Mouse (Mus musculus) heart, embryonic 12.5 days (tissue): ENCODE data around the gene Adam17. TPM values are rescaled to one million over a fixed set of nuclear protein-coding genes. Genes with fewer than 3 reads are reported as not detected.

ENCODE experiments used
- ATAC-seq: fragments of 200-750 bp; cut with Nextera tagmentation; 2 replicates; pipeline ENCODE4 v1.8.0; 2017; ENCODE audit warnings: moderate TSS enrichment, moderate library complexity; ENCODE audit not compliant: insufficient number of reproducible peaks, low FRiP score
- H3K27ac ChIP-seq: fragments of 300-500 bp; sonication (generic); 2 replicates; pipeline ENCODE4 v1.5.1; 2016; ENCODE audit warnings: mild to moderate bottlenecking, moderate library complexity; ENCODE audit not compliant: poor library complexity, severe bottlenecking
- H3K27me3 ChIP-seq: fragments of 300-500 bp; sonication (generic); replicated peaks from 2 replicates; pipeline ENCODE4 v1.6.1; 2016; ENCODE audit warnings: mild to moderate bottlenecking, moderate library complexity
- H3K36me3 ChIP-seq: fragments of 300-500 bp; sonication (generic); 2 replicates; pipeline ENCODE4 v1.6.1; 2016; ENCODE audit warnings: mild to moderate bottlenecking, moderate library complexity
- H3K4me1 ChIP-seq: fragments of 300-500 bp; sonication (generic); replicated peaks from 2 replicates; pipeline ENCODE4 v1.6.1; 2016; ENCODE audit warnings: mild to moderate bottlenecking
- H3K4me2 ChIP-seq: fragments of 300-500 bp; sonication (generic); 2 replicates; pipeline ENCODE4 v1.6.1; 2016; ENCODE audit warnings: mild to moderate bottlenecking, moderate library complexity
- H3K4me3 ChIP-seq: fragments of 300-500 bp; sonication (generic); 2 replicates; pipeline ENCODE4 v1.5.1; 2016; ENCODE audit warnings: mild to moderate bottlenecking
- H3K9ac ChIP-seq: fragments of 300-500 bp; sonication (generic); 2 replicates; pipeline ENCODE4 v1.6.1; 2016; ENCODE audit warnings: mild to moderate bottlenecking, moderate library complexity
- H3K9me3 ChIP-seq: fragments of 300-500 bp; sonication (generic); replicated peaks from 2 replicates; pipeline ENCODE4 v1.6.1; 2016; ENCODE audit warnings: mild to moderate bottlenecking, moderate library complexity
- WGBS: fragments of 180-500 bp; shearing (Covaris S2); methylation state at CpG from one replicate; pipeline ENCODE4 v1.1.7; 2016; 5-methylcytosine and 5-hydroxymethylcytosine counted together
- polyA plus RNA-seq: library from polyadenylated mRNA; unstranded; fragments of >200 nt; fragmentation: Nextera tagmentation; extraction: Ambion mirVana; gene quantifications from 2 replicates; pipeline ENCODE4 v1.2.1, GENCODE M21; 2016

Gene Adam17
- polyA plus RNA-seq, 1 experiment from 2014 or later: 39.9 TPM

DNA sequence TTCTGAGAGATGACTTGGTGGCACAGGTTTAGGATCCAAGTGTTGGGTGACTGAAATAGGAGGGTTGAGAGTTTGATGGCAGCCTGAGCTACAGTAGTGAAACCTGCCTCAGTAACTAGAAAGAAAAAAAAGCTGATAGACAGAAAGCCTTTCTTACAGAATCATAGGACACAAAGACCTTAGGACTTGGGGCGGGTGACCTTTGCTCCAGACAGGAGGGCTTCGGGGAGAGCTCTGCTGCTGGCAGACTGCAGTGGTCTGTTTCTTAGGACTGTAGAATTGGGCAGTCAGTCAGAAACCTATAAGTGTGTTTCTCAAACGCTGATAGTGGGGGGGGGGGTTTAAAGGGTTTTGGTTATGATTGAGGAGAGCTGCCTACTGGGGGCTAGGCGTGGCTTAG lies 67.7 kb downstream of the Adam17 start:
- H3K4me3 ChIP-seq: no peak overlapping the region
- H3K27me3 ChIP-seq: no peaks in the 10 kb centered on the region
- peaks cover 92% of the 10 kb centered on the region for H3K36me3 ChIP-seq
- WGBS: 92% methylated on average over 4 of the region's 4 CpGs
- no peaks in the 10 kb centered on the region for H3K9me3 ChIP-seq
- no peak overlapping the region for H3K9ac ChIP-seq
- no peak overlapping the region for H3K4me2 ChIP-seq
- ATAC-seq: no peak
- H3K27ac ChIP-seq: no peak overlapping the region
- H3K4me1 ChIP-seq: no peaks in the 10 kb centered on the region

DNA sequence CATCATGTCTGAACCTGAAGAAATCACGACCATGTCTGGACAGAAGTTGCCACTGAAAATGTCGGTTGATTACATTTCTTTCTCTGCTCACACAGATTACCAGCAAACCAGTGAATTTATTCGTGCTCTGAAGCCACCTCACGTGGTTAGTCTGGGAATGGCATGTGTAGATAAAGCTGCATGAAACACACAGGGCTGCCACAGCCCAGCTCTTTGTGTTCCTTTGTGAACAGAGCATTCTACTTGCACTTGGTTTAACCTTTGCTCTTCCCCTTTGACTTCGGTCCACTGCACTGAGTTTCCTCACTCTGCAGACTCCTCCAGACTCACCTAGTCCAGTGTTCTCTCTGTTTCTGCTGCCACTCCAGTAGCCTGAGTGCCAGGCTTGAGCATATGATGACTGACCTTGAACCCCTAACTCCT lies 71.1 kb downstream of the Adam17 start:
- WGBS: 82% methylated on average over 5 of the region's 5 CpGs
- H3K9ac ChIP-seq: no peak overlapping the region
- no peaks in the 10 kb centered on the region for H3K27me3 ChIP-seq
- H3K27ac ChIP-seq: no peak overlapping the region
- peaks cover 86% of the 10 kb centered on the region for H3K36me3 ChIP-seq
- no peak overlapping the region for H3K4me3 ChIP-seq
- no peak overlapping the region for H3K4me2 ChIP-seq
- no peaks in the 10 kb centered on the region for H3K9me3 ChIP-seq
- H3K4me1 ChIP-seq: no peaks in the 10 kb centered on the region
- ATAC-seq: no peak

GRCm38 (mm10) chr12:21301932-21302331 lies 71.5 kb downstream of the Adam17 start:
- Histone ChIP-seq H3K9me3 (no peaks in the 10 kb centered on the region), H3K36me3 (peaks cover 87% of the 10 kb centered on the region), H3K4me3 (no peak overlapping the region), H3K4me1 (no peaks in the 10 kb centered on the region), H3K27ac (no peak overlapping the region), H3K27me3 (no peaks in the 10 kb centered on the region), H3K4me2 (no peak overlapping the region), H3K9ac (no peak overlapping the region)
- ATAC-seq: no peak
- 92% methylated on average over 8 of the region's 8 CpGs for WGBS

DNA sequence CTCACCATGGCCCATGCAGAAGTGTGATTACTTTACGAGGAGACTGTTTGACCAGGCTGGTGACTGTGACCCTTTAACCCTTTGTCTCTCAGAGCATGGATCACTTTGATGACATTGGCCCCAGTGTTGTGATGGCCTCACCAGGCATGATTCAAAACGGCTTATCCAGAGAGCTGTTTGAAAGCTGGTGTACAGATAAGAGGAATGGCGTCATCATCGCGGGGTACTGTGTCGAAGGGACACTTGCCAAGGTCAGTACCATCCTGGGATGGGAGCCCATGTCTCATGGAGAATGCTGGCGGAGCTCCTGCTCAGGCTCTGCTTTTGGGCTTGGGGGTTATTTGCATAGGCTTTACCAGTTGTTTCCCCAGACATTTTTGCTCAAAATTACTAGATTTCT lies 72.1 kb downstream of the Adam17 start:
- no peaks in the 10 kb centered on the region for H3K27me3 ChIP-seq
- H3K36me3 ChIP-seq: peaks cover 86% of the 10 kb centered on the region
- no peaks in the 10 kb centered on the region for H3K4me1 ChIP-seq
- no peak overlapping the region for H3K4me3 ChIP-seq
- 69% methylated on average over 7 of the region's 7 CpGs for WGBS
- H3K4me2 ChIP-seq: no peak overlapping the region
- H3K27ac ChIP-seq: no peak overlapping the region
- no peak overlapping the region for H3K9ac ChIP-seq
- no peaks in the 10 kb centered on the region for H3K9me3 ChIP-seq
- ATAC-seq: no peak

DNA sequence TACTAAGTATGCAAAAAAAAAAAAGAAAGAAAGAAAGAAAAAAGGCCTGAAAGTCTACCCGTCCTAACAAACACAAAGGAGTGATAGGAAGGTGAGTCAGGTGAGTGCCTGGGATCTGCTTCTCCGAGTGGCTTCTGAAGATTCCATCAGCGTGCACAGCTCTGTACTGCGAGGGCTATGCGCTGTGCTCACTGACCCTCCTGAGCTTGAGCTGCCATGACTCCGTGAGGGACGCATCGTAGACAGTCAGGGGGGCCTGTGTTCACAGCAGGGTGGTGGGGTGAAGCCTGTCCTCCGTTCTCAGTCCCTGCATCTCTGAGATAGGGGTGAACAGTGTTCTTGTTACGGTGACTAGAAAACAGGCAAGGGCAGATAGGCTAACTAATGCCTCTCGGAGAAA lies 74.6 kb downstream of the Adam17 start:
- H3K4me1 ChIP-seq: no peaks in the 10 kb centered on the region
- WGBS: 87% methylated on average over 11 of the region's 11 CpGs
- no peaks in the 10 kb centered on the region for H3K27me3 ChIP-seq
- no peak overlapping the region for H3K9ac ChIP-seq
- H3K27ac ChIP-seq: no peak overlapping the region
- H3K4me2 ChIP-seq: no peak overlapping the region
- ATAC-seq: no peak
- H3K36me3 ChIP-seq: peaks cover 85% of the 10 kb centered on the region
- H3K9me3 ChIP-seq: no peaks in the 10 kb centered on the region
- no peak overlapping the region for H3K4me3 ChIP-seq

DNA sequence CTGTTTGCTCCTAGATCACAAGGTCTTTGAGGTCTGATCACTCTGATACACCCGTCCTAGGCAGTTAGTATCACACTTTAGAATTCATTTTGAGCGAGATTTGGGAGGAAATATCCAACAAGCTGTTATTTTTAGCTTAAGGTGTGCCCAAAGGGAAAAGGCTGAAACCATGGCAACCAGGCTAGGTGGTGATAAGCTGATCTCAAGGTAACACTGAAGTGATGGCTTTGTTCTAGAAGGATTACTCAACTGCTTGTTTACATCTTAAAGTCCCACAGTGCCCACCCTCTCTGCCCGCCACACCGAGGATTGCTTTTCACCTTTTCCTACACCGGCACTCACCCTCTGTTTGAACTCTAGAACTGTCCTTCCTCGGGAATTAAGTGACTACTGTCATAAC lies 83.8 kb downstream of the Adam17 start:
- H3K27me3 ChIP-seq: no peaks in the 10 kb centered on the region
- H3K4me3 ChIP-seq: no peak overlapping the region
- H3K9ac ChIP-seq: no peak overlapping the region
- no peak overlapping the region for H3K27ac ChIP-seq
- ATAC-seq: no peak
- 82% methylated on average over 6 of the region's 6 CpGs for WGBS
- peaks cover 17% of the 10 kb centered on the region for H3K4me1 ChIP-seq
- H3K36me3 ChIP-seq: peaks cover 46% of the 10 kb centered on the region
- H3K9me3 ChIP-seq: no peaks in the 10 kb centered on the region
- H3K4me2 ChIP-seq: no peak overlapping the region

GRCm38 (mm10) chr12:21288716-21289395 lies 84.6 kb downstream of the Adam17 start:
- no peak overlapping the region for H3K27ac ChIP-seq
- ATAC-seq: no peak
- peaks cover 17% of the 10 kb centered on the region for H3K4me1 ChIP-seq
- H3K36me3 ChIP-seq: peaks cover 38% of the 10 kb centered on the region
- no peak overlapping the region for H3K4me3 ChIP-seq
- WGBS: 76% methylated on average over 3 of the region's 3 CpGs
- H3K4me2 ChIP-seq: no peak overlapping the region
- no peak overlapping the region for H3K9ac ChIP-seq
- H3K9me3 ChIP-seq: no peaks in the 10 kb centered on the region
- no peaks in the 10 kb centered on the region for H3K27me3 ChIP-seq

- no peaks in the 10 kb centered on the region for H3K27me3 ChIP-seq
- H3K9ac ChIP-seq: peak overlapping the region; percentile 89
- peak overlapping the region; percentile 86 for H3K4me2 ChIP-seq
- 28% methylated on average over 18 of the region's 18 CpGs for WGBS
- H3K36me3 ChIP-seq: peaks cover 20% of the 10 kb centered on the region
- H3K4me3 ChIP-seq: peak overlapping the region; percentile 88
- peak overlapping the region; percentile 86 for H3K27ac ChIP-seq
- H3K9me3 ChIP-seq: no peaks in the 10 kb centered on the region
- H3K4me1 ChIP-seq: peaks cover 17% of the 10 kb centered on the region
- ATAC-seq: no peak
These were observed 86.5 kb downstream of the Adam17 start for GRCm38 (mm10) chr12:21286712-21287650.

DNA sequence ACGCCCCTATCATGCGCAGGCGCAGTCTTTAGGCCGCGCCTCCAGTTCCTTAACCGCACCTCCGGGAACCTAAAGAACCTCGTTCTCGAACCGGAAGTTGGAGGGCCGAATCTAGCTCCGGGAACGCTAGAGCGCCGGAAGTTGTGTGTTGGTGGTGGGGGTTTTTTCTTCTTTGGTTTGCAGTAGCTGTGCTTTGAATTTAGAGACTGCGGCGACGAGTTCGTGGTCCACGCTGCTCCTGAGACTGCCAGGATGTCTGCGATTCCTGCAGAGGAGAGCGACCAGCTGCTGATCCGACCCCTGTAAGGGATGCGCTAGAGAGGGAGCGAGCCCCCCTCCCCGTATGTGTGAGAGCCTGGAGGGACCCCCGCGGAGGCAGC lies 87.2 kb downstream of the Adam17 start, which contains the start of gene Itgb1bp1:
TSS of gene Itgb1bp1 (minus strand) at position 42 of the 380 bp plus-strand sequence.
- peak; percentile 96 for ATAC-seq
- Histone ChIP-seq H3K9ac (peak within 1 kb of the TSS; percentile 89), H3K4me1 (peaks cover 17% of the 10 kb centered on the region), H3K27me3 (no peaks in the 10 kb centered on the region), H3K27ac (peak within 1 kb of the TSS; percentile 86), H3K36me3 (peaks cover 12% of the 10 kb centered on the region), H3K4me3 (peak within 1 kb of the TSS; percentile 88), H3K4me2 (peak within 1 kb of the TSS; percentile 86), H3K9me3 (no peaks in the 10 kb centered on the region)
- WGBS: 0% methylated on average over 28 of the region's 28 CpGs

- no peaks in the 10 kb centered on the region for H3K27me3 ChIP-seq
- peak overlapping the region; percentile 88 for H3K4me3 ChIP-seq
- ATAC-seq: peak; percentile 83
- H3K9me3 ChIP-seq: no peaks in the 10 kb centered on the region
- peaks cover 17% of the 10 kb centered on the region for H3K4me1 ChIP-seq
- peak overlapping the region; percentile 81 for H3K4me2 ChIP-seq
- peak overlapping the region; percentile 67 for H3K27ac ChIP-seq
- under 1% methylated on average over 47 of the region's 47 CpGs for WGBS
- peak overlapping the region; percentile 89 for H3K9ac ChIP-seq
- H3K36me3 ChIP-seq: peaks cover 7% of the 10 kb centered on the region; the same call in 1 of the 2 replicates
These were observed 87.8 kb downstream of the Adam17 start for GRCm38 (mm10) chr12:21285508-21286242.
